Mouse (Mus musculus) limb, embryonic 11.5 days (tissue): Measurements from ENCODE around the gene Wbp4. TPM values are rescaled to one million over a fixed set of nuclear protein-coding genes. Genes with fewer than 3 reads are reported as not detected.
"Not testable (repeated sequence)": the region's sequence is repeated elsewhere in the genome, so short reads cannot be mapped to it uniquely, and the experiment has no call there.

Experiments used
- ATAC-seq: fragments of 200-750 bp; cut with Nextera tagmentation; 2 replicates; pipeline ENCODE4 v1.8.0; 2017; ENCODE audit warnings: low read depth; ENCODE audit not compliant: insufficient number of reproducible peaks, low FRiP score, low TSS enrichment
- DNase-seq: peaks from one replicate; pipeline ENCODE4 v3.0.0-alpha.2; 2015; ENCODE audit warnings: low spot score
- H3K27ac ChIP-seq: fragments of 300-500 bp; sonication (generic); replicated peaks from 2 replicates; pipeline ENCODE4 v1.5.1; 2014; ENCODE audit warnings: low read depth, mild to moderate bottlenecking, low read length
- H3K27me3 ChIP-seq: fragments of 300-500 bp; sonication (generic); 2 replicates; pipeline ENCODE4 v1.6.1; 2014; ENCODE audit warnings: mild to moderate bottlenecking, low read length, mixed read lengths; ENCODE audit not compliant: control insufficient read depth, insufficient read depth
- H3K36me3 ChIP-seq: fragments of 300-500 bp; sonication (generic); 2 replicates; pipeline ENCODE4 v1.6.1; 2014; ENCODE audit warnings: mild to moderate bottlenecking, low read length, moderate library complexity, mixed read lengths; ENCODE audit not compliant: control insufficient read depth, insufficient read depth
- H3K4me1 ChIP-seq: fragments of 300-500 bp; sonication (generic); 2 replicates; pipeline ENCODE4 v1.6.1; 2014; ENCODE audit warnings: low read length, mixed read lengths; ENCODE audit not compliant: control insufficient read depth, insufficient read depth
- H3K4me2 ChIP-seq: fragments of 300-500 bp; sonication (generic); 2 replicates; pipeline ENCODE4 v1.6.1; 2014; ENCODE audit warnings: low read depth, mild to moderate bottlenecking, moderate library complexity; ENCODE audit not compliant: severe bottlenecking
- H3K4me3 ChIP-seq: fragments of 300-500 bp; sonication (generic); 2 replicates; pipeline ENCODE4 v1.5.1; 2014; ENCODE audit warnings: low read depth, low read length
- H3K9ac ChIP-seq: fragments of 300-500 bp; sonication (generic); 2 replicates; pipeline ENCODE4 v1.6.1; 2014; ENCODE audit warnings: mild to moderate bottlenecking, low read length
- H3K9me3 ChIP-seq: fragments of 300-500 bp; sonication (generic); 2 replicates; pipeline ENCODE4 v1.6.1; 2016; ENCODE audit warnings: low read length; ENCODE audit not compliant: control insufficient read depth
- WGBS: fragments of 180-500 bp; shearing (Covaris S2); extraction: QIAGEN DNeasy Blood & Tissue Kit; methylation state at CpG from one replicate; pipeline ENCODE4 v1.1.7; 2014; 5-methylcytosine and 5-hydroxymethylcytosine counted together
- polyA plus RNA-seq: library from polyadenylated mRNA; unstranded; fragments of >200 nt; fragmentation: Nextera tagmentation; extraction: Ambion mirVana; gene quantifications from 2 replicates; pipeline ENCODE4 v1.2.1, GENCODE M21; 2014

Wbp4 gene
- polyA plus RNA-seq, 1 experiment from 2014 or later: 59.4 TPM

GRCm38 (mm10) chr14:79460401-79460800 is 20.9 kb downstream of the Wbp4 start:
- ATAC-seq (no peak), DNase-seq (no peak)
- no peaks in the 10 kb centered on the region for H3K9me3 ChIP-seq
- H3K9ac ChIP-seq: no peak overlapping the region
- H3K4me1 ChIP-seq: no peaks in the 10 kb centered on the region
- WGBS: 94% methylated on average over 1 of the region's 1 CpGs
- H3K27ac ChIP-seq: no peak overlapping the region
- no peaks in the 10 kb centered on the region for H3K27me3 ChIP-seq
- no peak overlapping the region for H3K4me2 ChIP-seq
- no peak overlapping the region for H3K4me3 ChIP-seq
- peaks cover 3% of the 10 kb centered on the region for H3K36me3 ChIP-seq

GRCm38 (mm10) chr14:79452591-79452934 is 28.8 kb downstream of the Wbp4 start:
- not testable (repeated sequence) for H3K36me3 ChIP-seq, H3K27ac ChIP-seq, H3K4me1 ChIP-seq, H3K27me3 ChIP-seq, ATAC-seq, H3K4me2 ChIP-seq, DNase-seq, H3K9me3 ChIP-seq, H3K4me3 ChIP-seq, H3K9ac ChIP-seq
- WGBS: 97% methylated on average over 7 of the region's 10 CpGs

GRCm38 (mm10) chr14:79451681-79452590 is 29.4 kb downstream of the Wbp4 start, which contains the start of gene Kbtbd6:
Gene Kbtbd6 (plus strand): TSS chr14:79451835.
- Histone ChIP-seq H3K4me2 (peak within 1 kb of the TSS; percentile 58), H3K4me3 (peak within 1 kb of the TSS; percentile 41), H3K9ac (peak within 1 kb of the TSS; percentile 67)
- not testable (repeated sequence) for H3K9me3 ChIP-seq, H3K36me3 ChIP-seq, H3K27ac ChIP-seq, H3K4me1 ChIP-seq, H3K27me3 ChIP-seq
- ATAC-seq: peak; percentile 85
- 16% methylated on average over 42 of the region's 89 CpGs for WGBS
- peak; percentile 91 for DNase-seq

GRCm38 (mm10) chr14:79445055-79445620 is 36.2 kb downstream of the Wbp4 start:
- Histone ChIP-seq H3K36me3 (no peaks in the 10 kb centered on the region), H3K4me3 (no peak overlapping the region), H3K4me2 (no peak overlapping the region), H3K4me1 (no peaks in the 10 kb centered on the region), H3K27me3 (no peaks in the 10 kb centered on the region), H3K9ac (no peak overlapping the region), H3K27ac (no peak overlapping the region), H3K9me3 (no peaks in the 10 kb centered on the region)
- ATAC-seq (no peak), DNase-seq (no peak)
- WGBS: 80% methylated on average over 16 of the region's 16 CpGs

GRCm38 (mm10) chr14:79444601-79445000 is 36.7 kb downstream of the Wbp4 start:
- H3K36me3 ChIP-seq: no peaks in the 10 kb centered on the region
- DNase-seq (no peak), ATAC-seq (no peak)
- no peaks in the 10 kb centered on the region for H3K27me3 ChIP-seq
- no peaks in the 10 kb centered on the region for H3K9me3 ChIP-seq
- H3K4me2 ChIP-seq: no peak overlapping the region
- no peak overlapping the region for H3K9ac ChIP-seq
- no peak overlapping the region for H3K27ac ChIP-seq
- WGBS: 89% methylated on average over 9 of the region's 9 CpGs
- no peaks in the 10 kb centered on the region for H3K4me1 ChIP-seq
- no peak overlapping the region for H3K4me3 ChIP-seq

- Histone ChIP-seq H3K27ac (no peak overlapping the region), H3K4me1 (no peaks in the 10 kb centered on the region), H3K4me2 (no peak overlapping the region), H3K4me3 (no peak overlapping the region), H3K9me3 (no peaks in the 10 kb centered on the region), H3K36me3 (no peaks in the 10 kb centered on the region), H3K9ac (no peak overlapping the region), H3K27me3 (no peaks in the 10 kb centered on the region)
- WGBS: 88% methylated on average over 5 of the region's 5 CpGs
- ATAC-seq: no peak
- DNase-seq: no peak
Observed at GRCm38 (mm10) chr14:79441441-79441840, 39.9 kb downstream of the Wbp4 start.

GRCm38 (mm10) chr14:79440655-79441054 is 40.7 kb downstream of the Wbp4 start:
- no peak for ATAC-seq

GRCm38 (mm10) chr14:79434068-79434467 is 47.3 kb downstream of the Wbp4 start:
- Histone ChIP-seq H3K27me3 (no peaks in the 10 kb centered on the region), H3K4me3 (no peak overlapping the region), H3K4me2 (no peak overlapping the region), H3K9ac (no peak overlapping the region), H3K4me1 (no peaks in the 10 kb centered on the region), H3K9me3 (no peaks in the 10 kb centered on the region), H3K27ac (no peak overlapping the region), H3K36me3 (no peaks in the 10 kb centered on the region)
- 81% methylated on average over 1 of the region's 1 CpGs for WGBS
- no peak for DNase-seq
- ATAC-seq: no peak

More at GRCm38 (mm10) chr14:79440655-79441054, 40.7 kb downstream of the Wbp4 start:
- no peak for DNase-seq
- no peaks in the 10 kb centered on the region for H3K36me3 ChIP-seq
- no peaks in the 10 kb centered on the region for H3K4me1 ChIP-seq
- H3K4me3 ChIP-seq: no peak overlapping the region
- H3K9ac ChIP-seq: no peak overlapping the region
- no peaks in the 10 kb centered on the region for H3K9me3 ChIP-seq
- H3K27me3 ChIP-seq: no peaks in the 10 kb centered on the region
- no peak overlapping the region for H3K27ac ChIP-seq
- no peak overlapping the region for H3K4me2 ChIP-seq
- 85% methylated on average over 2 of the region's 2 CpGs for WGBS
